Mouse (Mus musculus) hindbrain, embryonic 10.5 days (tissue): ENCODE results near the gene Gm7138. TPM values are rescaled to one million over a fixed set of nuclear protein-coding genes. Genes with fewer than 3 reads are reported as not detected.
A peak's percentile ranks its signal among the peaks of the same experiment; 100 is the strongest.
"Not testable (repeated sequence)": the region's sequence is repeated elsewhere in the genome, so short reads cannot be mapped to it uniquely, and the experiment has no call there.

Source experiments
- DNase-seq: peaks from one replicate; pipeline ENCODE4 v3.0.0-alpha.2; 2017; ENCODE audit warnings: low spot score
- H3K27ac ChIP-seq: fragments of 300-500 bp; sonication (generic); 2 replicates; pipeline ENCODE4 v1.5.1; 2016; ENCODE audit warnings: mild to moderate bottlenecking, moderate library complexity
- H3K27me3 ChIP-seq: fragments of 300-500 bp; sonication (generic); 2 replicates; pipeline ENCODE4 v1.6.1; 2016; ENCODE audit warnings: mild to moderate bottlenecking; ENCODE audit not compliant: poor library complexity, insufficient read depth, severe bottlenecking
- H3K36me3 ChIP-seq: fragments of 300-500 bp; sonication (generic); 2 replicates; pipeline ENCODE4 v1.6.1; 2016; ENCODE audit warnings: mild to moderate bottlenecking, moderate library complexity
- H3K4me1 ChIP-seq: fragments of 300-500 bp; sonication (generic); replicated peaks from 2 replicates; pipeline ENCODE4 v1.6.1; 2016; ENCODE audit warnings: mild to moderate bottlenecking
- H3K4me3 ChIP-seq: fragments of 300-500 bp; sonication (generic); 2 replicates; pipeline ENCODE4 v1.5.1; 2016; ENCODE audit warnings: mild to moderate bottlenecking, moderate library complexity
- H3K9me3 ChIP-seq: fragments of 300-500 bp; sonication (generic); 2 replicates; pipeline ENCODE4 v1.6.1; 2016; ENCODE audit warnings: mild to moderate bottlenecking, moderate library complexity
- WGBS: fragments of 180-500 bp; shearing (Covaris S2); methylation state at CpG from one replicate; pipeline ENCODE4 v1.1.7; 2016; 5-methylcytosine and 5-hydroxymethylcytosine counted together
- polyA plus RNA-seq: library from polyadenylated mRNA; unstranded; fragments of >200 nt; fragmentation: Nextera tagmentation; extraction: Ambion mirVana; gene quantifications from 2 replicates; pipeline ENCODE4 v1.2.1, GENCODE M21; 2016

Gene Gm7138
- not detected in 2 replicates for polyA plus RNA-seq

DNA sequence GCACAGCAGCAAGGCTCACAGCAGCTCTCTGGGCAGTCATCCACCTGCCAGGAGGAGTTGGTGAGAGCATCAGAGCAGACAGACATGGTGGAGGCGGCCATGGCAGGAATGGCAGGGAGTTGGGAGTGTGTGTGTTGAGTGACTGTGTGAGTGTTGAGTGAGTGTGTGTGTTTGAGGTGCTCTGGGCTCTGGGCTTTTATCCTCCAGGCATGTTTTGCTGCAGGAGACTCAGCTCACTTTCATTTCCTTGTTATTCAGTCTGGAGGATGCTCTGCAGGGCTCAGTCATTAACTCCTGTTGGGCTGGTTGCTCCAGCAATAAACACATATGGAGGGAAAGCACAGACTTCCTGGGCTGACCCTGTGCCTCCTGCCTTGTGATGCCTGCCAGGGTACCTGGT lies at the start of gene Gm7138:
Gene Gm7138, minus strand, starts transcription at position 101 of the 400 bp plus-strand sequence.
- not testable (repeated sequence) for H3K27ac ChIP-seq, H3K27me3 ChIP-seq, H3K9me3 ChIP-seq, H3K36me3 ChIP-seq, H3K4me1 ChIP-seq, H3K4me3 ChIP-seq, DNase-seq
- WGBS: 87% methylated on average over 1 of the region's 1 CpGs

DNA sequence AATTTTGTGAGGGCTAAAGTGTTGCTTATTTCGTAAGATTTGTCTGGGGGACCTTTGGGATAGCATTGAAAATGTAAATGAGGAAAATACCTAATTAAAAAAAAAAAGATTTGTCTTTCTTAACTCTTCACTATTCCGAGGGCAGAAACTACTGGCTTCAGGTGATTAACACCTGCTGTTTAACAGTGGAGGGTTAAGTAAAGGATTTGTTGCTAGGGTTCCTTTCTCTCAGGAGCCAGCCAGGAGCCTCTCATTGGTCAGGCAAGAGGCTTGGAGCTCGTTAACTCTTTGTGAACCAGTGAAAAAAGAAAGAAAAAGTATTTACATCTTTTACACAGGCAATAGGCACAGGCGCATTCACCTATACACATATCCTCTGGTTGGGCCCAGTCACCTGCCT lies 42.5 kb upstream of the Gm7138 start:
- Histone ChIP-seq H3K36me3 (no peaks in the 10 kb centered on the region), H3K9me3 (peaks cover 5% of the 10 kb centered on the region; the same call in 1 of the 2 replicates), H3K27ac (no peak overlapping the region), H3K27me3 (no peaks in the 10 kb centered on the region), H3K4me3 (no peak overlapping the region), H3K4me1 (peaks cover 7% of the 10 kb centered on the region; the same call in 1 of the 2 replicates)
- DNase-seq: no peak
- 40% methylated on average over 4 of the region's 4 CpGs for WGBS

DNA sequence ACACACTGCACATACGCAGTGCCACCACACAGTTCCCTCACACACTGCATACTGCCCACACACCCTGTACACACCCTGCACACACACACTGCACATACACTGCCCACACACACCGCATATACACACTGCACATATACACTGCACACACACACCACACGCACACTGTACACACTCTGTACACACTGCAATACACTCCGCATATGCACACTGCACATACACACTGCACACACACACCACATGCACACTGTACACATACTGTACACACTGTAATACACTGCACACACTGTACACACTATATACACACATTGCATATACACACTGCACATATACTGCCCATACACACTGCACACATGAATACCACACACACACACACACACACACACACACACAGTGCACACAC lies 41.8 kb upstream of the Gm7138 start:
- Histone ChIP-seq H3K9me3 (no peaks in the 10 kb centered on the region), H3K36me3 (no peaks in the 10 kb centered on the region), H3K27ac (no peak overlapping the region), H3K4me3 (no peak overlapping the region), H3K27me3 (no peaks in the 10 kb centered on the region), H3K4me1 (peaks cover 7% of the 10 kb centered on the region; the same call in 1 of the 2 replicates)
- 93% methylated on average over 4 of the region's 4 CpGs for WGBS
- no peak for DNase-seq

DNA sequence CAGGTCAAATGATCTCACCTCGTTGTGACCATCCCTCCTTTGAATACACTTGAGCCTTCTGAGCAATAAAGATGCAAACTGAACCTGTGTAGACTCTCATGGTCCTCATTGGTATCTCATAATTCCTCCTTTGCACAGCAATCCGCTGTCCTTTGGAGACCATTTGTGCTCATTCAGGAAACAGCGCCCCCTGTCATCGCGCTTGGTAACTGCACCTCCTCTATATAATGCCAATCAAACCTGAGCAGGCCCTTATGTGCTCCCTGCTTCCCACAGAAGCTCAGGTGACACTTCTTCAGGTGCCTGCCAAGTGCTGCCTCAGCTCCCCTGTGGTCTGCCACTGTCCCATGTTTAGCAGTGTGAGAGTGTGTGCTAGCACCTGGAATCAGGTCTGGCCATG lies 38.8 kb upstream of the Gm7138 start:
- WGBS: 31% methylated on average over 5 of the region's 5 CpGs
- Histone ChIP-seq H3K9me3 (no peaks in the 10 kb centered on the region), H3K27me3 (no peaks in the 10 kb centered on the region), H3K36me3 (no peaks in the 10 kb centered on the region), H3K4me3 (no peak overlapping the region), H3K4me1 (peaks cover 7% of the 10 kb centered on the region; the same call in 1 of the 2 replicates), H3K27ac (0 out of 2 replicates have a peak overlapping the region, but pooled peaks have one; percentile 35)
- DNase-seq: peak; percentile 33

DNA sequence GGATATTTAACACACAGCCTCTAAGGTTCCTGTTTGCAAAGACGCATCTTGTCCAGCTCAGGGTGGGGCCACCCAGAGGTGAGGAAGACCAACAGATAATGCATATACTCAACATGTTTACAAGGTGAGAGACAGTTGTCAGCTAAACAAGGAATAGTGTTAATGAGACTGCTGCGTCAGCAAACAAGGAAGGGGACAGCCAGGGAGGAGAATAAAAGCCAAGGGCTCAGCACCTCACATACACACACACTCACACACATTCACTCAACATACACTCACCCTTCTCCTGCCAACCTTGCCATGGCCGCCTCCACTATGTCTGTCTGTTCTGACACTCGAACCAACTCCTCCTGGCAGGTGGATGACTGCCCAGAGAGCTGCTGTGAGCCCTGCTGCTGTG lies 37.6 kb upstream of the Gm7138 start, which contains the start of gene Gm2696:
Gene Gm2696, plus strand, starts transcription at position 301 of the 400 bp plus-strand sequence.
- no peaks in the 10 kb centered on the region for H3K36me3 ChIP-seq
- H3K4me3 ChIP-seq: no peak within 1 kb of the TSS
- H3K4me1 ChIP-seq: peaks cover 7% of the 10 kb centered on the region; the same call in 1 of the 2 replicates
- 0 out of 2 replicates have a peak within 1 kb of the TSS, but pooled peaks have one; percentile 35 for H3K27ac ChIP-seq
- H3K9me3 ChIP-seq: peaks cover 3% of the 10 kb centered on the region; the same call in 1 of the 2 replicates
- no peaks in the 10 kb centered on the region for H3K27me3 ChIP-seq
- no peak for DNase-seq
- WGBS: 57% methylated on average over 4 of the region's 4 CpGs

DNA sequence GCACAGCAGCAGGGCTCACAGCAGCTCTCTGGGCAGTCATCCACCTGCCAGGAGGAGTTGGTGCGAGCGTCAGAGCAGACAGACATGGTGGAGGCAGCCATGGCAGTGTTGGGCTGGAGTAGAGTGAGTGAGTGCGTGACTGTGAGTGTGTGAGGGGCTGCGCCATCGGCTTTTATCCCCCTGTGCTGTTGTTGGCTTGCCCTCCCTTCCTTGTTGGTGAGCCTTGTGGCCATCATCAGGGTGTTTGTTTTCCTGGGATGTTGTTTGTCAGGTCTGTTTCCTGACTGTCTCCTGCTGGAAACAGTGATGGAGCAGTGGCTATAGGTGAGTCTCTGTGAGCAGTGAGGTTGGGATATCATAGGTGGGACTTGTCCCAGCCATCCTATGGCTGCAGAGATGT lies 35.0 kb upstream of the Gm7138 start, which contains the start of gene Gm9507:
Gene Gm9507, minus strand, starts transcription at position 101 of the 400 bp plus-strand sequence.
- no peak for DNase-seq
- no peak within 1 kb of the TSS for H3K4me3 ChIP-seq
- H3K4me1 ChIP-seq: peaks cover 7% of the 10 kb centered on the region; the same call in 1 of the 2 replicates
- H3K27me3 ChIP-seq: no peaks in the 10 kb centered on the region
- H3K36me3 ChIP-seq: no peaks in the 10 kb centered on the region
- H3K27ac ChIP-seq: no peak within 1 kb of the TSS
- peaks cover 9% of the 10 kb centered on the region for H3K9me3 ChIP-seq
- 72% methylated on average over 5 of the region's 5 CpGs for WGBS

DNA sequence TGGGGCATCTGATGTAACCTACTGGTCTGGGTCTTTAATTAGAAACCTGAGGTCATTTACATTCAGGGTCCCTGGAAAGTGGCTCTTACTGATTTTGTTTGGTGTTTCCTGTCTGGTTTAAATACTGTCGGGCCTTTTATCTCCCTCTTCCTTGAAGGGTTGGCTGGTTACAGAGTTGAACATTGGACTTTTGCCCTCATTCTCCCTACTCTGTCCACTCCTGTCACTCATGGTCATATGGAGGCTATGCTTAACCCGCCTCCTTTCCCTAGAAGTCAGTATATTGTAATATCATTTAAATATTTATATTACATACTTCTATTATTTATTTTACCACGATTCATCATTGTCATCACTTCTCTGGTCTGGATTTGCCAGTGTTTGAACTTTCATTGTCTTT lies 27.4 kb upstream of the Gm7138 start:
- 82% methylated on average over 3 of the region's 3 CpGs for WGBS
- no peak overlapping the region for H3K27ac ChIP-seq

DNA sequence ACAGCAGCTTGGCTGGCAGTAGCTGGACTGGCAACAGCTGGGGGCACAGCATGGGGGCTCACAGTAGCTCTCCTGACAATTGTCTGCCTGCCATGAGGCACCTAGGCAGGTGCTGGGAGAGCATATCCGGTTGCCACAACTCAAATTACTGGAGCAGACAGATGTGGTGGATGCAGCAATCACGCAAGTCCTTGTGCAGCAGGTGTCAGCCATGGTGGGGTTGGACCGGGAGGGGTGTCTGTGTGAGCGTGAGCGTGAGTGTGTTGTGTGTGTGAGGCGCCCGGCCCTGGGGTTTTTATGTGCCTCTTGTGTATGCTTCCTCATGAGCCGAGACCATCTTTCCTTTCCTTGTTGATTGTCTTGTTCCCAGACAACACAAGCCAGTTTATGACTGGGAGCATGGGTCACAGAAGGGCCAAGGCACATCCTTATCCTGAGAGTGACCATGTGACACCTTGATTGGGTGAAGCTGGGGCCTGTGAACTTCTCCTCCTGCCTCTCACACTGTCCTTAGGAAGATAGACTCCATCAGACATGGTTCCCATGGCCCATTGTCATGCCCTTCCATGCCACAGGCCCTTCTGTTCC lies 22.3 kb upstream of the Gm7138 start, which contains the start of gene Gm19668:
Gene Gm19668, minus strand, starts transcription at position 213 of the 588 bp plus-strand sequence.
- WGBS: 54% methylated on average over 8 of the region's 8 CpGs
- H3K36me3 ChIP-seq: no peaks in the 10 kb centered on the region
- H3K27ac ChIP-seq: peak within 1 kb of the TSS; percentile 74

More for the DNA sequence above, 27.4 kb upstream of the Gm7138 start:
- Histone ChIP-seq H3K36me3 (no peaks in the 10 kb centered on the region), H3K4me1 (peaks cover 3% of the 10 kb centered on the region), H3K27me3 (no peaks in the 10 kb centered on the region), H3K9me3 (peaks cover 6% of the 10 kb centered on the region; the same call in 1 of the 2 replicates), H3K4me3 (no peak overlapping the region)
- DNase-seq: no peak

DNA sequence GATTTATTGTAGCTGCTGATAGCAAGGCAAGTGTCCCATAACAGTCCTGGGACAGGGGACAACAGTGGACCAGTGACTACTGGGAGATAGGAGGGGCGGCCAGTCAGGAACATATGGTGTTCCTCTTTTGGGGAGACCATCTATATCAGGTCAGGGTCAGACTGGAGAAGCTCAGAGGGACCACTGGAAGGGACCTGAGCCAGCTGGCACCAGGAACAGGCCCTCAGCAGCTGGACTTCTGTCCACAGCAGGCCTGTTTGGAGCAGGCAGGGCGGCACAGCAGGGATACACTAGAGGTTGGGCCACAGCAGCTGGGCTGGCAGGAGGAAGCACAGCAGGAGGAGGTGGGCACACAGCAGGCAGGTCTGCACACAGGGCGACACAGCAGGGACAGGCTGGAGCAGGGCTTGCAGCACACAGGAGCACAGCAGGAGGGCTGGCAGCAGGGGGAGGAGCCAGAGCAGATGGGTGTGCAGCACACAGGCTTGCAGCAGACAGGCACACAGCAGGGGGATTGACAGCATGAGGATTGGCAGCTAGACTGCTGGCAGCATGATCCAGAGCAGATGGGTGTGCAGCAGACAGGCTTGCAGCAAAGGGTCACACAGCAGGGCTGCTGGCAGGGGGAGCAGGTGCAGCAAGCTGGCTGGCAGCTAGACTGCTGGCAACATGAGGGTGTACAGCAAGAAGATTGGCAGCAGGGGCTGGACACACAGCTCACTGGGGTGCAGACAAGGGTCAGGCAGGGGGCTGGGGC lies 21.6 kb upstream of the Gm7138 start:
- not testable (repeated sequence) for DNase-seq, H3K36me3 ChIP-seq, H3K27me3 ChIP-seq, H3K9me3 ChIP-seq, H3K4me3 ChIP-seq
- 39% methylated on average over 3 of the region's 3 CpGs for WGBS
- peaks cover 35% of the 10 kb centered on the region for H3K4me1 ChIP-seq
- peak overlapping the region; percentile 74 for H3K27ac ChIP-seq

More for the DNA sequence above, 22.3 kb upstream of the Gm7138 start, which contains the start of gene Gm19668:
- H3K4me1 ChIP-seq: peaks cover 29% of the 10 kb centered on the region
- no peaks in the 10 kb centered on the region for H3K9me3 ChIP-seq
- H3K27me3 ChIP-seq: no peaks in the 10 kb centered on the region
- H3K4me3 ChIP-seq: no peak within 1 kb of the TSS
- no peak for DNase-seq

DNA sequence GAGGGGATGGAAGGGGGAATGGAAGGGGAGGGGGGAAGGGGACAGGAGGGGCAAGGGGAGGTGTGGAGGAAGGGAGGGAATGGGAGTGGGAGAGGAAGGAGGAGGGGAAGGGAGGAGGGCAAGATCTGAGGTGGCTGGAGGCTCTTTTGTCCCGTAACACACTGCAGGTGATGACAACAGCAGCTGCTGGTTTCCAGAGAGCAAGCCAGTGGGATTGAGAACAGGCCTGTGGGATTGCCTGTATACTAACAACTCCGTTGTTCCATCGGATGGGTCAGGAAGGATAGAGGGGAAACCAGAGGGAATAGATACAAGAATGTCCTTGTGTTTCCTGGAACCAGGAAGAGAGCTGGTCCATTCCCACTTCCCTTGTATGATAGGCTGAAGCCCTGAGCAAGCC lies 20.9 kb upstream of the Gm7138 start:
- no peak for DNase-seq
- Histone ChIP-seq H3K9me3 (no peaks in the 10 kb centered on the region), H3K4me3 (no peak overlapping the region), H3K4me1 (peaks cover 37% of the 10 kb centered on the region), H3K27ac (peak overlapping the region; percentile 74), H3K27me3 (no peaks in the 10 kb centered on the region), H3K36me3 (no peaks in the 10 kb centered on the region)
- WGBS: 15% methylated on average over 3 of the region's 3 CpGs

DNA sequence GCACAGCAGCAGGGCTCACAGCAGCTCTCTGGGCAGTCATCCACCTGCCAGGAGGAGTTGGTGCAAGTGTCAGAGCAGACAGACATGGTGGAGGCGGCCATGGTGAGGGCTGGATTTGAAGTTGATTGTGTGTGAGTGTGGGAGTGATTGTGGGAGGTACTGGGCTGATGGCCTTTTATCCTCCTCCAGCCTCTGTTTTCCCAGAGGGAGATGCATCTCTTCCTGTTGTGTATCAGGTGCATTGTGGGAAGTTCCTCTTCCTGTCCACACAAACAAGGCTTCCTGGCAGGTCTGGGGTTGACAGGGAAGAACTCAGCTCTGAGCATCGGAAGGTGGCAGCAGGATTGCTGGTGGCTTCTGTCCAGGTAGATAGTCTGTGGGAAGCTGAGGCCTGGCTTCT lies 18.2 kb upstream of the Gm7138 start, which contains the start of gene Gm9639:
Gene Gm9639, minus strand, starts transcription at position 101 of the 400 bp plus-strand sequence.
- no peaks in the 10 kb centered on the region for H3K9me3 ChIP-seq
- H3K4me3 ChIP-seq: no peak within 1 kb of the TSS
- no peaks in the 10 kb centered on the region for H3K27me3 ChIP-seq
- peaks cover 37% of the 10 kb centered on the region for H3K4me1 ChIP-seq
- H3K36me3 ChIP-seq: no peaks in the 10 kb centered on the region
- no peak for DNase-seq
- peak within 1 kb of the TSS; percentile 69; the same call in 1 of the 2 replicates for H3K27ac ChIP-seq
- 46% methylated on average over 2 of the region's 2 CpGs for WGBS

DNA sequence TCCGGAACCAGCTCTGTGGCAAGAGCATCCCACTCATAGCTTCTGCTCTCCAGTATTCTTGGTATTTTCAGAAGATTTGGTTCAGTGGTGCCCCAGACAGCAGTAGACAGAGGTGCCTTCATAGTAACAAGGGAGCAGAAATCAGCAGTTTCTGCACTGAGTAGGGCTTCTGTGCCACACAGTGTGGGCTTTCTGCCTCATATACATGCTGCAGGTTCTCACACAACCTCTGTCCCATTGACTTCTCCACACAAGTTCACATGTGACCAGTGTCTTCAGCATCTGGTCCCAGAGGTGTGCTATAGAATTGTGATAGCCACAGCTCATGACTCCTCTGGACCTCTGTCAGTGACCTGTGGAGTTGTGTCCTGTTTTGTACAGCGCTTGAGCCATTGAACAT lies 11.9 kb upstream of the Gm7138 start:
- Histone ChIP-seq H3K4me1 (0 out of 2 replicates have a peak, but pooled peaks cover 5% of the 10 kb centered on the region), H3K27ac (no peak overlapping the region), H3K4me3 (no peak overlapping the region), H3K9me3 (no peaks in the 10 kb centered on the region), H3K27me3 (no peaks in the 10 kb centered on the region), H3K36me3 (no peaks in the 10 kb centered on the region)
- WGBS: 78% methylated on average over 2 of the region's 2 CpGs
- DNase-seq: no peak

DNA sequence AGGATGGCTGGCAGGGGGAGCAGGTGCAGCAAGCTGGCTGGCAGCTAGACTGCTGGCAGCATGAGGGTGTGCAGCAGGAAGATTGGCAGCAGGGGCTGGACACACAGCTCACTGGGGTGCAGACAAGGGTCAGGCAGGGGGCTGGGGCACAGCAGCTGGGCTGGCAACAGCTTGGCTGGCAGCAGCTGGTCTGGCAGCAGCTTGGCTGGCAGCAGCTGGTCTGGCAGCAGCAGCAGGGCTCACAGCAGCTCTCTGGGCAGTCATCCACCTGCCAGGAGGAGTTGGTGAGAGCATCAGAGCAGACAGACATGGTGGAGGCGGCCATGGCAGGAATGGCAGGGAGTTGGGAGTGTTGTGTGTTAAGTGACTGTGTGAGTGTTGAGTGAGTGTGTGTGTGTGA lies 11.1 kb upstream of the Gm7138 start, which contains the start of gene Gm7137:
Gene Gm7137, minus strand, starts transcription at position 325 of the 400 bp plus-strand sequence.
- not testable (repeated sequence) for DNase-seq, H3K27ac ChIP-seq, H3K9me3 ChIP-seq, H3K36me3 ChIP-seq, H3K4me3 ChIP-seq, H3K27me3 ChIP-seq, H3K4me1 ChIP-seq
- WGBS: 56% methylated on average over 1 of the region's 1 CpGs
